Mouse (Mus musculus) liver, postnatal 0 days (tissue): ENCODE data around the gene Git2.

Experiments
- CTCF ChIP-seq: sonication (generic); IDR thresholded peaks from 2 replicates; pipeline ENCODE4 v1.5.1; 2016; ENCODE audit warnings: antibody characterized with exemption, low read depth
- EP300 ChIP-seq: IDR thresholded peaks from 2 replicates; pipeline ENCODE4 v1.6.1; 2016; ENCODE audit warnings: antibody characterized with exemption, low read depth, mild to moderate bottlenecking

- no peak for TF ChIP-seq CTCF
- TF ChIP-seq EP300, result no peak
These were observed 77.1 kb downstream of the Git2 start for GRCm38 (mm10) chr5:114698044-114698746.
